Mouse (Mus musculus) lung, postnatal 4 days (tissue): Measurements from ENCODE around the gene Olfr713.

Experiments used
- DNase-seq, 2 experiments: peaks; one replicate each; pipeline ENCODE4 v3.0.0; 2021

Gene Olfr713

DNA sequence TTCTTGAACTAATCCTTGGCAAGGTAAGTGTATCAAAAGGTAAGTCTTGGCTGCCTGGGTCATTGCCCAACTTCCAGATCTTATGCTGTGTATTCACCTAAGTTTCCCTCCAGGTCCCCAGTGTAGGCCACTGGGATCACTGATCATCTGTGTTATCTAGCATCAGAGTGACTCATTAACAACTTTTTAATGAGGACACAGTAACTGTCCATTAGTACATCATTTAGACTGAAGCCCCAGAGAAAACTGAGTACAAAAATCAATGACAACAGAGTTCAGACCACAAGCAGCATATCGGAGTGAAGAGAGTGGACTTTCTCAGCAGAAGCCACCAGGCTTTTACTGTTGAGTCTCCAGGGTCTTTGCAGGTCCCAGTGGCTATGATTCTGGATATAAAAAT lies at the start of gene Olfr713:
Gene Olfr713, plus strand, starts transcription at position 301 of the 400 bp plus-strand sequence.
- no peak for DNase-seq

DNA sequence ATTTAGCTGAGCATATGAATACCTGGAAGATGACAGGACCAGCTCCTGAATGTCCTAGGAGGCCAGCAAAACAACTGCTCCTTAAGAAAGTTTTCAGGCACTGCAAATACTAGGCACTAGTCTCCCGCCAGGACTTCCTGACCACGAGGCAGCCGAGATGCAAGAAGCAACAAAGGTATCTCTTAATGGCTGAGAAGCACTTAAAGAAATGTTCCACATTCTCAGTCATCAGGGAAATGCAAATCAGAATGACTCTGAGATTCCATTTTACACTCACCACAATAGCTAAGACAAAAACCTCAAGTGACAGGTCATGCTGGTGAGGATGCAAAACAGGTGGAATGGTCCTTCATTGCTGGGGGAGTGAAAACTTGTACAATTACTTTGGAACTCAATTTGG lies 45.7 kb upstream of the Olfr713 start:
- no peak for DNase-seq

DNA sequence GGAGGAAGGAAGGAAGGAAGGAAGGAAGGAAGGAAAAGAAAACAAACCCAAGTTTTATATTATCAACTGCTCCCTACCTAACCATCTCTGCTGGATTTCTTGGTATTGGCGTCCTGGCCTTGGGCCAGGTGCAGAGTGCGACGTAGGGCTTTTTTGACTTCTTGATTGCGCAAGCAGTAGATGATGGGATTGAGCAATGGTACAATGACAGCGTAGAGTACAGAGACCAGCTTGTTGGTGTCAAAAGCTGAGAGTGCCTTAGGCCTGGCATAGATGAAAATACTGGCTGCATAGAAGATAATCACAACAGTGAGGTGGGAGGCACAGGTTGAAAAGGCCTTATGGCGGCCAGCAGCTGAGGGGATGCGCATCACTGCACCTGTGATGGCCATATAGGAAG lies 30.2 kb upstream of the Olfr713 start:
- DNase-seq: no peak

DNA sequence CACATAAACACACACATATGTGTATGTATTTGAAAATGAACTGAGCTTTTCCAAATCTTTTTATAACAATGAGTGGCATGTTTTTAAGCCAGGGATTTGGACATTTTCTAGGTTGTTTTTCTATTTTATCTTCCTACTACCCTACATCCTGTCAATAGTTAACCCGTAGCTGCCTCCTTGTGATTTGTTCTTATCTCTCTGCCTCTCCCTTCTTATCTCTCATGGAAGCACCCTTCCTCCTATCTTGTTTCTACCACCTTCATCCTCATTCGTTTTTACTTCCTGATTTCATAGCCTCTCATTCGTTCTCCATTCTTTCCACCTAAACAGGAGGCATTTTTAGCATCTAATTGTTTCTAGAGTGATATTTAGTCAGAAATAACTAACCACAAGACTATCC lies 26.8 kb upstream of the Olfr713 start:
- DNase-seq: no peak

DNA sequence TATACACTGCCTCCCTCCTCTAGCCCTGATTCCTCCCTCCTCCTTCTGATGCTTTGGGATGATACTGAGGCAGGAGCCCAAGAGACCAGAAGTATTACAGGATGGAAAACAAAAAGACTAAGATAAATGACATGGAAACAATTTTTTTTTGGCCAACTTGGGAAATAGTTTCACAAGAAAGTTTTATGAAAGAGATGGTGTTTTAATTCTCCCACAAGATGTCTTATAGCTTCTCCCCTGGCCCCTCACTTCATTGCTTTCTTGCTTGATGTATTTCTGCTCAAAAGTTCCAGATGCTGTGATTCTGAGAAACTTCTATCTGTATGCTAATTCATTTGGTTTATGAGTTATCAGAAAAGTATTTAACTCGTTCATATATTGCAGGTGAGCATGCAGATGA lies 25.0 kb upstream of the Olfr713 start, which contains the start of gene Olfr2:
Gene Olfr2, minus strand, starts transcription at position 101 of the 400 bp plus-strand sequence.
- DNase-seq: no peak

DNA sequence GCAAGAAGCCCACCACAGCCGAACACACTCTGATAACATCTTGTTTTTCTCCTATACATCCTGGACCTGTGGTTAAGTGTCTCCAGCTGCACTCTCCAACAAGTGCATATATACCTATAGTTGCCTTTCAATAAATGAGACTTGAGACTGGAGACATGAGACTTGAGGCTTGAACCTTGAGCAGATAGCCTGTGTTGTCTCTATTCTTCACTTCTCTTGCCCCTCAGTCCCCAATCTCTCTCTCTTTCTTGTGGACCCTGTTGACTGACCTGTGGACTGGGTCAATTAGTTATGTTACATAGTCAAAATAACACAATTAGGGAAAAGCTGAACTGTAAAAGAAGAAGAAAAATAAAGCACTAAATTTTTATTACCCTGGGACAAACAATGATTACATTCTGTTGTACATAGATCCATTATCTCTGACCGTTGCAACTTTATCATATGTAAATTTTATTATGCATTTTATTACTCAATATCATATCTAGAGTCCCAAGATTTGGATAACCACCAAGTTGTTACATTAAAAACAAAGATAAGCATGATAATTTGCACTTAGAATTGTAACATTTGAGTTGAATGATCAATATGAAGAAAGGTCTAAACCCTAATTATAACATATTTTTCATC lies 9.1 kb downstream of the Olfr713 start:
- DNase-seq: no peak

DNA sequence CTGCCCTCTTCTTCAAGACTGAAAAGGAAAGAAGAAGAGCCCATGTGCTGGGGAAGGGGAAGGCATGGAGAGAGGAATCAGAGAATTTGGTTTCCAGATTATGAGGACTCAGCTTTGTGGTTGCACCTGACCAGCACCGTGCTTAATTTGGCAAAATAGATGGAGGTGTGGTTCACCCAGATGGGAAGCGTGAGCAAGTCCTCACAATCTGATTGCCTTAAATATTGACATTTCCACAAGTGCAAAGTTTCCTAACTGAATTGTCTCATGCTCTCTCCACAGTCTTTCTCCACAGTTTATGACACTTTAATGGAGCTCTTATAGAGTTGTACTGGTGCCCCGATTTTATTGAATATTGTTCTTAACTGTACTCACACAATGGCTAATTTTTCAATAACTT lies 12.2 kb downstream of the Olfr713 start:
- no peak for DNase-seq

DNA sequence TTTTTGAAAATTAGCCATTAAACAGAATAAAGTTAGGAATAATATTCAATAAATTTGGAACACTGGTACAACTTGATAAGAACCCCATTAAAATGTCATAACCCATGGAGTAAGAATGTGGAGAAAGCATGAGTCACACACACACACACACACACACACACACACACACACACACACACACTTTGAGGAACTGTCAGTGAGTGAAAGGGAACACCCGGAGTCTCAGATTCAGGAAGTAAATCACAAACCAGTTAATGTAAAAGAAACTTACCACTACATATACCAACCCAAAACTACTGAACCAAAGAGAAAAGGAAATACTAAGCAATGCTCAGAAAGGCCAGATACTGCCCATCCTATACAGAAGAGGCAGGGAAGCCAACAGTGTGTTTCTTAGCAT lies 13.4 kb downstream of the Olfr713 start:
- DNase-seq: no peak

DNA sequence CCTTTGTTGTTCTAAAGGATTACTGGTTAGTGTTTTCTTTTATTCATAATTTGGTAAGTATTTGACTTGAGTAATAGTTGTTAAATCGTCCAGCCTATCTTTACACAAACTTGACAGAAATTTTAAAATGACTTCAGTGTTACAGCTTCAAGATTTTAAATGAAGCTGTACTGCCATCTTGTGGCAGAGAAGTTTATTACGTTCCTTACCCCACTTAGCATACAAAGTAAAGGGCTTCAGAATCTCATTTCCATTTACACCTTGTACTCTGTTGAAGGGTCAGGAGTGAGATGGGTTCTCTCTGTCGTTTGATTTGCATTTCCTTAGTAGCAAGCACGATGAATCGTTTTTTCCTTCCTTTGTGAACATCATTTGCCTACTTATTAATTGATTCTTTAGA lies 14.9 kb downstream of the Olfr713 start:
- no peak for DNase-seq

DNA sequence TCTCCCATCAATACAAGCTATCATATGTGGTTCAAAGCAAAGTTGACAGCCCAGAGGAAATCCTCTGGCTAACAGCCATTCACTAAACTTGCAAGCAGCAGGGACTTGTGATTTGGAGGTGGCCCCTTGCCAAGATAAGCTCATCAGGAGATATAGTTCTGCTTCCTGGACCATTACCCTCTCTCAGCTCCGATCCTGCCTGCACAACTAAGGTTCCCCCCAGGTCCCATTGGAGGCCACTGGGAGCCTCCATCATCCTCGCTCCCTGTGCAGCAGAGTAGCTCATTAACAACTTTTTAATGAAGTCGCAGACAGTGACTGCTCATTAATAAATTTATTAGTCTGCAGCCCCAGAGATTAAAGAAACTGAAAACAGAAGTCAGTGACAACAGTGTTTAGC lies 16.6 kb downstream of the Olfr713 start:
- no peak for DNase-seq

DNA sequence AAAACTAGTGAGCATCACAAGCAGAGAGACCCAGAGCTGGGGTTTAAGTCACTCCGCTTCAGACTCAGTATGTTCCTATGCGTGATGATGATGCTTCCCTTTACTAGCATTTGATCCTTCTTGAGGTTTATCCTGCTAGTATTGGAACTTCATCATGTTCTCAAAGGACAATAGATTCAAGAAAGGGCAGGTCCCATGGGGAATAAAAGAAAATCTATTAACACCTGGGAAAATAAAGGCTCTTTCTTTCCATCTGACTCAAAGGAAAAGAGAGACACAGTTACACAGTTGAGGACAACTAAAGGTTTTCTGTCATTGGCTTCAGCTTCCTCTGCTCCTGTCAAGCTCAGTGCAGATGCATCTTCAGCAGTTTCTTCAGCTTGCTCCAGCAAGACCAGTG lies 39.7 kb downstream of the Olfr713 start, which contains the start of gene Olfr714:
Gene Olfr714, plus strand, starts transcription at position 301 of the 400 bp plus-strand sequence.
- DNase-seq: no peak
